Mouse (Mus musculus) heart, embryonic 16.5 days (tissue): ENCODE measurements at regions not wholly inside any gene's neighbourhood (a gene's known extent, or its start where the extent isn't known, plus 50 kb on each side); places are given as distances from the start of the nearest gene placed in this dataset.
A peak's percentile ranks its signal among the peaks of the same experiment; 100 is the strongest.

Experiments used
- ATAC-seq: fragments of 200-750 bp; cut with Nextera tagmentation; replicated peaks from 2 replicates; pipeline ENCODE4 v1.8.0; 2017; ENCODE audit warnings: moderate number of reproducible peaks; ENCODE audit not compliant: insufficient read depth, low FRiP score; ENCODE audit errors: extremely low read depth
- H3K27ac ChIP-seq: fragments of 300-500 bp; sonication (generic); 2 replicates; pipeline ENCODE4 v1.5.1; 2014; ENCODE audit warnings: mild to moderate bottlenecking, low read length, control low read depth, moderate library complexity
- H3K27me3 ChIP-seq: fragments of 300-500 bp; sonication (generic); 2 replicates; pipeline ENCODE4 v1.6.1; 2014; ENCODE audit warnings: low read length, mixed read lengths; ENCODE audit not compliant: control insufficient read depth, insufficient read depth
- H3K36me3 ChIP-seq: fragments of 300-500 bp; sonication (generic); 2 replicates; pipeline ENCODE4 v1.6.1; 2014; ENCODE audit not compliant: control insufficient read depth, insufficient read depth
- H3K4me1 ChIP-seq: fragments of 300-500 bp; sonication (generic); 2 replicates; pipeline ENCODE4 v1.6.1; 2014; ENCODE audit warnings: low read length, mixed read lengths; ENCODE audit not compliant: control insufficient read depth, insufficient read depth
- H3K4me2 ChIP-seq: fragments of 300-500 bp; sonication (generic); 2 replicates; pipeline ENCODE4 v1.6.1; 2014; ENCODE audit warnings: low read depth, mild to moderate bottlenecking, control low read depth, low read length
- H3K4me3 ChIP-seq: fragments of 300-500 bp; sonication (generic); 2 replicates; pipeline ENCODE4 v1.5.1; 2014; ENCODE audit warnings: mild to moderate bottlenecking, control low read depth, low read length
- H3K9ac ChIP-seq: fragments of 300-500 bp; sonication (generic); 2 replicates; pipeline ENCODE4 v1.6.1; 2014; ENCODE audit warnings: low read length, control low read depth
- H3K9me3 ChIP-seq: fragments of 300-500 bp; sonication (generic); replicated peaks from 2 replicates; pipeline ENCODE4 v1.6.1; 2016; ENCODE audit warnings: low read length; ENCODE audit not compliant: control insufficient read depth
- WGBS: fragments of 180-500 bp; shearing (Covaris S2); extraction: QIAGEN DNeasy Blood & Tissue Kit; methylation state at CpG from one replicate; pipeline ENCODE4 v1.1.7; 2014; 5-methylcytosine and 5-hydroxymethylcytosine counted together

- Histone ChIP-seq H3K9me3 (no peaks in the 10 kb centered on the region), H3K4me2 (no peak overlapping the region), H3K27ac (no peak overlapping the region), H3K9ac (no peak overlapping the region), H3K36me3 (no peaks in the 10 kb centered on the region), H3K4me3 (no peak overlapping the region), H3K27me3 (no peaks in the 10 kb centered on the region), H3K4me1 (peaks cover 15% of the 10 kb centered on the region)
- 80% methylated on average over 6 of the region's 6 CpGs for WGBS
- no peak for ATAC-seq
These were observed 360.7 kb upstream of the Prox1 start for GRCm38 (mm10) chr1:190531224-190531623.

- no peak for ATAC-seq
- Histone ChIP-seq H3K36me3 (no peaks in the 10 kb centered on the region), H3K27ac (no peak overlapping the region), H3K9me3 (no peaks in the 10 kb centered on the region), H3K4me1 (peaks cover 21% of the 10 kb centered on the region), H3K27me3 (no peaks in the 10 kb centered on the region), H3K4me3 (no peak overlapping the region), H3K4me2 (no peak overlapping the region), H3K9ac (no peak overlapping the region)
- 78% methylated on average over 3 of the region's 3 CpGs for WGBS
These were observed 359.6 kb upstream of the Prox1 start for GRCm38 (mm10) chr1:190530079-190530478.

GRCm38 (mm10) chr1:190527545-190528137 lies 357.1 kb upstream of the Prox1 start:
- H3K4me3 ChIP-seq, result no peak overlapping the region
- no peak overlapping the region for H3K9ac ChIP-seq
- H3K36me3 ChIP-seq, result no peaks in the 10 kb centered on the region
- no peak for ATAC-seq
- no peaks in the 10 kb centered on the region for H3K27me3 ChIP-seq
- no peaks in the 10 kb centered on the region for H3K9me3 ChIP-seq
- no peak overlapping the region for H3K4me2 ChIP-seq
- peaks cover 14% of the 10 kb centered on the region for H3K4me1 ChIP-seq
- WGBS, result 58% methylated on average over 7 of the region's 7 CpGs
- H3K27ac ChIP-seq, result no peak overlapping the region

- ATAC-seq, result no peak
- no peaks in the 10 kb centered on the region for H3K9me3 ChIP-seq
- 23% methylated on average over 7 of the region's 7 CpGs for WGBS
- H3K27me3 ChIP-seq, result no peaks in the 10 kb centered on the region
- H3K9ac ChIP-seq, result no peak overlapping the region
- no peak overlapping the region for H3K4me3 ChIP-seq
- H3K4me2 ChIP-seq, result no peak overlapping the region
- no peaks in the 10 kb centered on the region for H3K36me3 ChIP-seq
- no peak overlapping the region for H3K27ac ChIP-seq
- peaks cover 11% of the 10 kb centered on the region for H3K4me1 ChIP-seq
These were observed 356.1 kb upstream of the Prox1 start for GRCm38 (mm10) chr1:190526634-190527033.

DNA sequence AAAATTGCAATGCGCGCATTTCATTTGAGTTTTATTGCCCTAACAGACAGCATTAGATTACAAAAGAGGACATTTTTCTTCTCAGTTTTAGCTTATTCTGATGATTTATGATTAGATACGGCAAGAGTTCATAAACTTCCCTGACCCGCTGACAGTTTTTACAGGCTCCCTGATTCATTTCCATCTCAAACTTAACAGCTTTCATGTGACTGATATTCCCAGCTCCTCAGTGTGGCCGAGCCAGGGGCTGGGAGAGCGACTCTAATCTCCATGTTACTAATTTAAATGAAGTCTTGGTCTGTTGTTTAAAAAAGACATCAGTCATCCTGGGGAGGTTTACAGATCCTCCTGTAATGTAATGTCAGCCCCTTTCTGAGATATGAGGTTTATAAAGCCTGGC lies 355.5 kb upstream of the Prox1 start:
- Histone ChIP-seq H3K27me3 (no peaks in the 10 kb centered on the region), H3K9ac (no peak overlapping the region), H3K36me3 (no peaks in the 10 kb centered on the region), H3K4me3 (no peak overlapping the region), H3K27ac (no peak overlapping the region), H3K9me3 (no peaks in the 10 kb centered on the region), H3K4me2 (no peak overlapping the region), H3K4me1 (peaks cover 11% of the 10 kb centered on the region)
- WGBS, result 41% methylated on average over 6 of the region's 6 CpGs
- ATAC-seq, result no peak

GRCm38 (mm10) chr1:190500106-190500505 lies 329.6 kb upstream of the Prox1 start:
- H3K4me2 ChIP-seq, result no peak overlapping the region
- H3K4me1 ChIP-seq, result 0 out of 2 replicates have a peak, but pooled peaks cover 2% of the 10 kb centered on the region
- 0 out of 2 replicates have a peak, but pooled peaks cover 2% of the 10 kb centered on the region for H3K9me3 ChIP-seq
- WGBS, result 82% methylated on average over 8 of the region's 8 CpGs
- no peak overlapping the region for H3K4me3 ChIP-seq
- no peak for ATAC-seq
- H3K9ac ChIP-seq, result no peak overlapping the region
- H3K27me3 ChIP-seq, result 0 out of 2 replicates have a peak, but pooled peaks cover 3% of the 10 kb centered on the region
- no peak overlapping the region for H3K27ac ChIP-seq
- no peaks in the 10 kb centered on the region for H3K36me3 ChIP-seq

DNA sequence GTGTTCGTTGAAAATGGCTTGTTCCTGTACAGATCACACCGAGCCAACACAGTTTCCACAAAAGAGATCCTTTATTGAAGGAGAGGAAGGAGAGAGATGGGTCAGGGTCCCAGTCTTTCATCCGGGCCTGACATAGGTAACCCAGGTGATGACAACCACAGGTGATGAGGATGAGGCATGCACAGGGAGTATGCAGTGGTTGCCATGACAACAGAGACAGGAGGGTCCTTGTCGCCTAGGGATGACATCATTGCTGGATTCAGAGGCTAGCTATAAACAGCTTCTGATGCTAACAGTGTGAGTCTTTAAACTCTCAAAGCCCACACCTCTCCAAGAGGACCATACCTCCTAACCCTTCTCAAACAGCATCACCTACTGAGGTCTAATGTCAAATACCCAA lies 327.0 kb upstream of the Prox1 start:
- no peak; the same call in 1 of the 2 replicates for ATAC-seq
- Histone ChIP-seq H3K36me3 (no peaks in the 10 kb centered on the region), H3K4me3 (no peak overlapping the region), H3K9ac (no peak overlapping the region), H3K9me3 (no peaks in the 10 kb centered on the region), H3K4me1 (0 out of 2 replicates have a peak, but pooled peaks cover 2% of the 10 kb centered on the region), H3K4me2 (no peak overlapping the region), H3K27ac (no peak overlapping the region), H3K27me3 (0 out of 2 replicates have a peak, but pooled peaks cover 5% of the 10 kb centered on the region)
- 81% methylated on average over 4 of the region's 4 CpGs for WGBS

GRCm38 (mm10) chr1:190495741-190496520 lies 325.4 kb upstream of the Prox1 start:
- Histone ChIP-seq H3K27me3 (0 out of 2 replicates have a peak, but pooled peaks cover 5% of the 10 kb centered on the region), H3K4me3 (no peak overlapping the region), H3K27ac (no peak overlapping the region), H3K4me2 (no peak overlapping the region), H3K4me1 (0 out of 2 replicates have a peak, but pooled peaks cover 2% of the 10 kb centered on the region), H3K9ac (no peak overlapping the region), H3K36me3 (no peaks in the 10 kb centered on the region), H3K9me3 (no peaks in the 10 kb centered on the region)
- 37% methylated on average over 10 of the region's 10 CpGs for WGBS
- ATAC-seq, result 0 out of 2 replicates have a peak, but pooled peaks have one; percentile 35

- ATAC-seq, result no peak; the same call in 1 of the 2 replicates
These were observed 316.1 kb upstream of the Prox1 start for GRCm38 (mm10) chr1:190486551-190487104.

More at GRCm38 (mm10) chr1:190486551-190487104, 316.1 kb upstream of the Prox1 start:
- Histone ChIP-seq H3K27me3 (no peaks in the 10 kb centered on the region), H3K4me2 (no peak overlapping the region), H3K4me1 (peaks cover 21% of the 10 kb centered on the region), H3K9ac (no peak overlapping the region), H3K9me3 (0 out of 2 replicates have a peak, but pooled peaks cover 3% of the 10 kb centered on the region), H3K27ac (peak overlapping the region; percentile 38), H3K4me3 (no peak overlapping the region), H3K36me3 (no peaks in the 10 kb centered on the region)
- WGBS, result 56% methylated on average over 7 of the region's 7 CpGs
